Mouse (Mus musculus): Measurements from ENCODE around the gene Avpr2.

The Avpr2 gene

GRCm38 (mm10) chrX:73916945-73917344 lies 25.0 kb downstream of the Avpr2 start:
- DNase-seq (ENCODE audit: low spot score) = no peak

- DNase-seq (ENCODE audit: low spot score) = no peak
These were observed 26.7 kb downstream of the Avpr2 start for GRCm38 (mm10) chrX:73918631-73919030.

- no peak for DNase-seq (ENCODE audit: low spot score)
These were observed 29.5 kb downstream of the Avpr2 start for GRCm38 (mm10) chrX:73921285-73921822.

- peak; percentile 93 for DNase-seq (ENCODE audit: low spot score)
These were observed 30.1 kb downstream of the Avpr2 start, which contains the start of the genes Arhgap4 and Naa10 for GRCm38 (mm10) chrX:73921823-73922549. Gene Arhgap4 (minus strand): TSS chrX:73921870. Gene Naa10 (minus strand): TSS chrX:73921944.

GRCm38 (mm10) chrX:73922550-73922882 lies 30.6 kb downstream of the Avpr2 start:
- DNase-seq (ENCODE audit: low spot score) = no peak

GRCm38 (mm10) chrX:73930402-73931062 lies 38.6 kb downstream of the Avpr2 start, which contains the start of gene Renbp:
Gene Renbp (minus strand): TSS chrX:73930850.
- peak; percentile 66 for DNase-seq (ENCODE audit: low spot score)

GRCm38 (mm10) chrX:73931871-73932270 lies 40.0 kb downstream of the Avpr2 start:
- DNase-seq (ENCODE audit: low spot score) = no peak

GRCm38 (mm10) chrX:73941860-73942259 lies 50.0 kb downstream of the Avpr2 start:
- DNase-seq (ENCODE audit: low spot score) = no peak

GRCm38 (mm10) chrX:73942294-73942693 lies 50.4 kb downstream of the Avpr2 start:
- DNase-seq (ENCODE audit: low spot score) = no peak

All from MN1 (cell line).